Mouse (Mus musculus) CD8-positive naive resting alpha-beta T cell, adult 2 months (primary cell): ENCODE data around the gene Phf20.

ENCODE experiments used
- DNase-seq, 2 experiments: peaks; one replicate each; pipeline ENCODE4 v3.0.0; 2022; ENCODE audit warnings: low read depth in 2 of 2, low spot score in 2 of 2

Phf20 gene

DNA sequence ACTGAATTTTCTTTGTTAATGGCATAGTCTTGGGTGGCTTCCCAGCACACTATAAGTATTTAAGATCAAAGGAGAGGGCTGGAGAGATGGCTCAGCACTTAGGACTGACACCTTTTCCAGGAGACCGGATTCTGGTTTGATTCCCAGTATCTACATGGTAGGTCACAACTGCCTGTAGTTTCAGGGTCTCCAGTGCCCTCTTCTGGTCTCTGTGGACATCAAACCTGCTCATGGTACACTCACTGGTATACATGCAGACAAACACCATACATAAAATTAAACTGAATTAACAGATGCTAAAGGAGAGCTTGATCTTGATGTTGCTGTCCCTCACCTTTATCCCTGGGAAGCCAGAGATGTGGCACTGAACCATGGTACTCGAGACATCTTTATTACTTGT, 64.7 kb downstream of the Phf20 start:
- no peak for DNase-seq

DNA sequence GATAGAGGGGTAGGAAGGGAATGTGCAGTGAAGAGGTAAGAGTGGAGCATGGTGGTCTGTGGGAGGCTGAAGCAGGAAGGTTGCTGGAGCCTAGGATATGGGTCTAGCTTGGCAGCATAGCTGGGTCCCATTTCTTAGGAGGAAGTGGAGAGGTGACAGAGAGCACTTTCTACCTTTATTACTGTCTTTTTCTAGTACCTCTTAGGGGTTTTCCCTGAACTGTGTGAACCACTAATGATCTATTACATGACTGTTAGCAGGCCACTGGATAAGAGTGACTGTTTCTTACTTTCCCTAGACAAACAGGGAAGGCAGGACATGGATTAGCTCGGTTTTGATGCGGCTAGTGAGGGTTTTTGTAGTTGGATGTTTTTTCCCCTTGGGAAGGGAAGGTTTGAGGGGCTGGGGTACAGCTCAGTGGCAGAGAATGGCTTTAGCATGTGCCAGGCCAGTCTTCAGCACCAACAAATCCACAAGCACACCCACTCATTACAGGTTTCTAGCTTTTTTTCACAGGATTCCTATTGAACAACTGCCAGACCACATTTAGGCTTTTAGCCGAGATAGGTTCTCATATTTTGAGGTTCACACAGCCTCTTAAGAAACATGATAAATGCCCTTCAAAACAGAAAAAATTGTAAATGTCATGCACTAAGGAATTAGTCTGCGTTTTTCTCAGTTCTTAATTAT, 67.1 kb downstream of the Phf20 start:
- DNase-seq = no peak

DNA sequence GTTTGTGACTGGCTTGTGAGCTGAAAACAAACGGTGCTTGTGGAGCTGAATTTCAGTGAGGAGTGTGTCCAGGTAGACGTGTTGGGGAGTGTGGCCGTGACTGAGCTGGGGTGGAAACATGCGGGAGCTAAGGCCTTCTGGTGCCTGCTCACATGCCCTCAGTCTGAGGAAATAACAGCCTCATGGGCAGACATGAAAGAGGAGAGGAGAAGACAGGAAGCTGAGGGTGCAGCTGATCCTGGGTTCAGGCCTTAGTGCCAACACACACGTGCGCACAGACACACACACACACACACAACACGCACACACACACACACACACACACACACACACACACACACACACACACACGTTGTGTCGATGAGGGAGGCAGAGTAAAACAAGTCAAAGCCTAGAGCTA, 71.4 kb downstream of the Phf20 start:
- DNase-seq = peak; percentile 29 to 44

DNA sequence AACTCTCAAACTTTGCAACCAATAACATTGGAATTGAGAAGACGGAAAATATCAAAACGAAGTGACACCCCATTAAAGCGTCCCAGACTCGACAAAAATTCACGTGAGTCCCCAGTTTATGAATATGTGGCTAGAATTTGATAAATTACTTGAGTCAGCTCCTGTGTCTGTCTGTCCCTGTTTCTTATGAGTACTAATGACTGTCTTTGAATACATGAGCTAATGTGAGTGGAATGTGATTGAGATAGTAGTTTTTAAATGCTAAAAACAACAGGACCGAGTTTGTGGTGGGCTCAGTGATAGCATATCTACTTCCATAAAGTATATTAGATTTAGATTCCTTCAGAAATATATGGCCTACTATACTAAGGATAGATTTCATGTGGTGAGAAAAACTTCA, 76.3 kb downstream of the Phf20 start:
- DNase-seq = no peak

DNA sequence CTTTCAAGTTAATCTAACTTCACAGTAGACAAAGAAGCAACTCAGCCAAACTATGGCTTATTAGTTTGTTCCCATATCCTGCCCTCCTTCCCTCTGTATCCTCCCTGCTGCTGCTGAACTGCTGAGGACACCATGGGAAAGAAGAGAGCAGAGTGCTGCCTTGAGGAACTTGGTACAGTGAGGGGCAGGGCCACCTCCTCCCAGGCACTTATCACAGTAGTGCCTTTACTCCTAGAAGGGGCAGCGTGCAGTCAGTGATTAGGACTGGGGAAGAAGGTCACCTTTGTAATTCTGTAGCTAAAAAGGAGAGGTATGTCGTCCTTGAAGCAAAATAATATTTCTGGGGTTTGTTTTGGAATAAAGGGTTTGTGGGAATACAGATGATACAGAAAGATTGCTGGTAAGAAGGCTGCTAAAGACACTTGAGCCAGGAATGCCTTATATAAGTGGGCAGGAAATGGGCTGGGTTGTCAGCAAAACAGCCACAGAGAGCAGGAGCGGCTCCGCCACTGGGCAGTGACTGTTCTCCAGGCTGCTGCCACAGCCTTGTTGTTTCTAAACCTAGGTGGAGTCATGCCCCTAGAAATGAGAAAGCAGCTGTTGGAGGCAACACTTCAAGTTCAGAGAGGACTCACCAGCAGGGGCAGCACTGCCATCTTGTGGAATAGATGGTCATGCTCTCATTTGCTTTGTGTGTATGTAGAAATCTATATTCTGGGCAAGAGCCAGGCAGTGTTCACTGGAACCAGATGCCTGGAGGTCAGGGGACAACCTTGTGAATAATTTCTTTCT, 82.2 kb downstream of the Phf20 start:
- peak; percentile 81 to 90 for DNase-seq

DNA sequence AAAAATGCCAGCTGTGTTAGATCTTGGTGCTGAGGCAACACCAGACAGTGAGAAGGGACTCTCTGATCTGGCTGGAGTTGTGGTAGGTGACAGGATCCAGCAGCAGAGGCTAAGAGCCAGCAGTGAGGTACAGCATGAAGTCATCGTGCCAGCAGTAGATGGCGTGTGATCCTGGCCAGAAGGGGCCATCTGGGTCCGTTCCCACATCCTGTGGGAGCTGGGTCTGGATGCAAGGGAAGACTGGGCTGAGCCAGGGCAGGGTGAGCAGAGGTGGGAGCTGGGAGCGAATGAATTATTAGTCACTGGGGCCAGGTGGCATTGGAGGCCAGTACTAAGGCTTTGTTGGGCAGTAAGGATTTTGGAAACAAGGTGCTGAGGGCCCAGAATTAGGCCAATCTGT, 85.0 kb downstream of the Phf20 start:
- DNase-seq = no peak

DNA sequence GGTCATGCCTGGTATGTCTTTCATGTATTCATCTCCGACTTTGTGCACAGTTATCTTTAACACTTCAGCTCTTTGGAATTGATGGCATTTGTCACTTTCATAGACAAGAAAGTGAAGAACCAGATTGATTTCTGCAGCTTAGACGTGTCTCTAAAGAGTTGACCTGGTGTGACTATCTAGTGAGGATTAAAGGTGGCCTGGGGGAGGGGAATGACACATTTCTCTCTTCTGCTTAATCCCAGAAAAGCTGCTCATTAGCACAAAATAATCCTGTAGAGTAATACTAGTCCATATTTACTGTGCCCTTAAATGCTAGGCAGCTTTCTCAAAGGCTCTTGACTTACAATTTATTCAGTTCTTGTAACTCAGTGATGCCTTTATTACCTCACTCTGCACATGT, 88.9 kb downstream of the Phf20 start:
- DNase-seq = no peak

DNA sequence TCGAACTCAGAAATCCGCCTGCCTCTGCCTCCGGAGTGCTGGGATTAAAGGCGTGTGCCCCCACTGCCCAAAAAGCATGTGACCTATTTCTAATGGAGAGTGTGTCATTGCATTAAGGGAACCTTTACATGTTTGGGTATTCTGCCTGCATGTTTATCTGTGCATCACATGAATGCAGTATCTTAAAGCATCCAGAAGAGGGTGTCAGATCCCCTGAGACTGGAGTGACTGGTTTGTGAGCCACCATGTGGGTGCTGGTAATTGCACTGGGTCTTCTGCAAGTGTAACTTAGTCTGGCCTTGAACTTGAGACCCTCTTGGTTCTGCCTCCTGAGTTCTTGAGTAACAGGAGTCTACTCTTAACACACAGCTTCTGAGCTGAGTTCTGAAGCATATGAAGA, 90.5 kb downstream of the Phf20 start:
- no peak for DNase-seq

DNA sequence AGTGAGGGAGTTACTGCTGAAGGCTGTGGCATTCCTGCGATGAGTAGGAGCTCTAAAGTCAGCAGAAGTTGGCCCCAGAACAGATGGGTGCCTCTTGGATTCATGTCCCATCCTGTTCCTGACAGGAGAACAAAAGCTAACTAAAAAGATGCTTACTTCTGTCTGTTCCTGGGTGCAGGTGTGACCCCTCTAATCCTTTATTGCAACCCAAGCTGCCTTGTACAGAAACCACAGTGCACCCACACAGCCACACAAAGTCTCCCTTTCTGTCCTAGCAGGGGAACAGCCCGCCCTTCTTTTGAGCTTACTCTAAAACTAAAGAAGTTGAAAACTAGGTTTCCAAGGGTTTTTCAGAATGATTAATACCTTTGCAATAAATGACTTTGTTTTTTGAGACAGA, 92.0 kb downstream of the Phf20 start:
- no peak for DNase-seq

DNA sequence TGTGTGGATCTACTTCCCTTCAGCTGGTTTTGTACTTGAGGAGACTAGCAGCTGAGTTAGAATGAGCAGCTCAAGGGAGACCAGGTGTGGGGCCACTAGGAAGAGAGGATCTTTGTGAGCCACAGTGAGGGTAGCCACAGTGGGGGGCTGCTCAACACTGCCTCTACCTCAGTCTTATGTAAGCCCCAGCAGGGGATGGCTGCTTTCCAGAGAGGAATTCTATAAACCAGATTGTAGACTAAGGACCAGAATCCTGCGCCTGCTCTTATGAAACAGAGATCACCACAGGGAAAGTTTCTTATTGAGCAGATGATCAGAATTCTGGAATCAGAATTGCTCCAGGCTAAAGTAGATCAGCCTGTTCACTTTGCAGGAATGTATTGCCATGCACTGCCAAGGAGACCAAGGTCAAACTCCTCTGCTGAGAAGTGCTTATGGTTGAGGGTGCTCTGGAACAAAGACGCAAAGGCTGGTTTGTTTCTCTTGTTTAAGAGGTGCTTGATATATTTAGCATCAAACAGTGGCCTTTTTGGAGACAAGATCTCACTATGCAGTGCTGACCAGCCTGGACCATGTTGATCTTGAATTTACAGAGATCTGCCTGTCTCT, 93.4 kb downstream of the Phf20 start:
- DNase-seq = no peak

DNA sequence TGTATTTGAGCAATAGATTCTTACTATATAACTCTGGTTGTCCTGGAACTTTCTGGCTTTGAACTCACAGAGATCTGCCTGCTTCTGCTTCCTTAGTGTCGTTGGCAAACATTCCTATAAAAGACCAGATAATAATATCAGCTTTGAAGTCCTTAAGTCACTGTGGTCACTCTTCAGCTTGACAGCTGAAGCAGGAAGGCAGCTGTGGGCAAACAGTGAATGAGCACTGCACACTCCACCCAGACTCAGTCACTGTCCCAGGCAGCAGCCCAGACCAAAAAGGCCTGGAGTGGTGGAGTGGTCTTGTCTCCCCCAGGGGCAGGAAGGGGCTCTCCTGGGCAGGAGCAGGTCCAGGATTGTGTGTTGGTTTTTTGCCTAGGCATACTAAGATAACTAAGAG, 95.7 kb downstream of the Phf20 start:
- DNase-seq = no peak

DNA sequence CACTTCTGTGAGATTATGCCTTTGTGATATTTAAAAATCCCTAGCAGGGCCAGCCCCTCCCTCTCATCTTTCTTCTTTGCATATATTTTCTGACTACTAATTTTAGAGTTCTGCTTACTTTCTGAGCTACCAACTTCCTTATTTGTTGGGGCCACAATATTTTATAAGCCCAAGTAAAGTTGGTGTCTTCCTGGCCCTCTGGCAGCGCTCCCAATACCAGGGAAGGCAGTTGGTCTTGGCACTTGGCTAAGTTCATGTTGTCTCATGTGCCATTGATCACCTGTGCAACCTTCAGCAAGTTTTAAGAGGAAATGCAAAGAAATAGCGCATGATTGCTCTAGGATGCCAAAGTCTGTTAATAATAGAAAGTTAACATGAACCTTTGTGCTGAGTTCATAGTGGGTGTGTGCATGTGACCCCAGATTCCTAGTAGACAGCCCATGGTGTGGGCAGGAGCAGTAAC, 99.4 kb downstream of the Phf20 start:
- DNase-seq = no peak

DNA sequence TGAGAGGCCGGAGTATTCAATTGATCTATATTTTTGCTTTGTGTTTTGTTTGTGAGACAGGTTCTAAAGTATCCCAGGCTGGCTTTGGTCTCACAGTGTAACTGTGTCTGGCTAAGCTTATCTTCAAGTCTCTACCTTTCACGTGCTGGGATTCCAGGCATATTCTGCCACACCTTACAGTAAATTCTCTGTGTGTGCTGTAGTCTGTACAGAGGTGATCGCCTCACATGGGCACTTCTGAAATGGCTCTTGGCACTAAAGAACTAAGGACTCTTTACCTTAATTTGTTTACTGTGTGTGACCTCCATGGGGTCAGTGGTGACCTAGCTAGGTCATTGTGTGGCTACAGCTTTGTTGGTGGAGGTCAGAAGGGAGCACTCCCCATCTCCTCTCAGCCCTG, 99.9 kb downstream of the Phf20 start:
- no peak for DNase-seq

DNA sequence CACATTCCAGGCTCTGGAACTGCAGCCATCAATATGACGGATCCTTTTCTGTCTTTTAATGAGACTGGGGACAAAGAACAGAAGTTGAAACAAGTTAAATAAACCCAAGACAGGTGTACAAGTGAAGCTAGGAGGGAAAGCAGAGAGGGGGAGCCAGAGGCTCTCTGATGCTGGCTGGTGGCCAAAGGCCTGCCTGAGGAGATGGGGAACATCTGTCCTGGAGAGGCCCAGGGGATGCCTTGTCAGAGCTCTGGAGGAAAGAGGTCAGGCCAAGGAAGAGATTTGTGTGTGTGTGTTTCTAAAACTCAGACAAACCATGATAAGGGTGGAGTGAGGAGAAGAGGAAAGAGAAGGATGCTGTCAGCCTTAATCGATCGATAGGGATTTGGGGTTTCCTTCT, 101.4 kb downstream of the Phf20 start:
- DNase-seq = no peak

DNA sequence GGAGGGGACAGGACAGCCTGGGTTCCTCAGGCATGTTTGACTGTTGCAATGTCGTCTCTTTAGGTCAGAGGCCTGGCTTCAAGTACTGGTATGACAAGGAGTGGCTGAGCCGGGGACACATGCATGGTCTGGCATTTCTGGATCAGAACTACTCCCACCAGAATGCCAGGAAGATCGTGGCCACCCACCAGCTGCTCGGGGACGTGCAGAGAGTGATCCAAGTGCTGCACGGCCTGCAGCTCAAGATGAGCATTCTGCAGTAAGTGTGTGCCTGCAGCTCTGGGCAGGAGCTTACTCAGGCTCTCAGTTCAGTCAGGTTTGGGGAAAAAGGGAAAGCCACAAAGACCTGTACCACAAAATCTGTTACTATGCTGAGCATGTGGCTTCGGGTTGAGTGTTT, 102.2 kb downstream of the Phf20 start:
- DNase-seq = no peak

DNA sequence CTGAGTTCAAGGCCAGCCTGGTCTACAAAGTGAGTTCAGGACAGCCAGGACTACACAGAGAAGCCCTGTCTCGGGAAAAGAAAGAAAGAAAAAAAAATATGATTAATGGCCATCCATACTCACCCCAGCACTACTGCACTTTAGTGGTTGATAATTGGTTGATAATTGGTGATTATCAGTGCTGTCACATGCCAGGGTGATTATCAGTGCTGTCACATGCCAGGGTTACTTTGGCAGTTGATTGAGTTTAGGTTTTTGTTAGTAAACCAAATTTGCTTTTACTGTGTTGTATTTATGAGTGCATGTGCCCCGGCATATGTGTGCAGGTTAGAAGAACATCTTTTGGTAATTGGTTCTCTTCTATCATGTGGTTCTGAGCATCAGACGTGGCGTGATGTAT, 105.8 kb downstream of the Phf20 start:
- no peak for DNase-seq

DNA sequence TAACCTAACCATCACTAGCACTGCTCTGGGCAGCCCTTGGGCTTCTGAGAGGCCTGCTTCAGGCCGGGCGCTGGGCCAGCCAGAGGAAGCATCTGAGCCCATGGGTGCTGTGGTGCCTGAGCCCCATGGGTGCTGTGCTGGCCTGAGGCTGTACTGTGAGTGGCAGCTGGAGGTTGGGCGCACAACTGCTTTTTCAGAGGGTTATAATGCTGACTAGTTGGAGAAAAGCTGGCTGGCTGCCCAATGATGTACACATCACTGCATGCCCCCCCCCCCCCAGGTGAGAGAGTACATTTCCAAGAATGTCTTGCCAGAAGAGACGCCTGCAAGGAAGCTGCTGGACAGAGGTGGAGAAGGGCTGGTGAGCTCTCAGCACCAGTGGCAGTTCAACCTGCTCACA, 108.1 kb downstream of the Phf20 start:
- DNase-seq = no peak

DNA sequence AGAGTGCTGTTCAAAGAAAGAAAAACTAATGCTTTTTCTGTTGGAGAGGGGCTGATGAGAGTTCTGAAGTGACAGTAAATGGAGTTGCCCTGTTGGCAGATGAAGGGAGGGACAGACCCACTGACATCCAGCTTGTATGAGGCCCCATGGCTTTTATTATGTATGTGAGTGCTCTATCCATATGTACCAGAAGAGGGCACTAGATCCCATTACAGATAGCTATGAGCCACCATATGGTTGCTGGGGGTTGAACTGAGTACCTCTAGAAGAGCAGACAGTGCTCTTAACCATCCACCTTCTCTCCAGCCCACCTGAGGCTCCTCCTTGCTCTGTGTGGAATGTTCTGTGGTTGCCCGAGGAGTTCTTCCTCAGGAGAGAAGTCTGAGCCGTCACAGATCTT, 109.6 kb downstream of the Phf20 start:
- peak; percentile 9 to 29 for DNase-seq

DNA sequence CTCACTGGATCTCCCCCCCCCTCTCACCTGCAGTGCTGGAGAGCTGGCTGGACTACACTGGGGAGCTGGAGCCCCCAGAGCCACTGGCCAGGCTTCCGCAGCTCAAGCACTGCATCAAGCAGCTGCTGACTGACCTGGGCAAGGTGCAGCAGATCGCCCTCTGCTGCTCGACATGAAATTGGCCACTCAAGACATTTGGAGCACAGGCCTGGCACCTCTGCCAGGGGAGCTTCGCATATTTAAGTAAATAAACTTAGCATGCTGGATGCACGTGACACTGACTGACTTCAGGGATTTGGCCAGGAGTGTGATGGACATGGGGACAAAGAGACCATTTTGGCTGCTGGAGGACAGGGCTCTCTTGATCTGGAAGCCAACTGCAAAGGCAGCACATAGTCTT, 111.0 kb downstream of the Phf20 start:
- no peak for DNase-seq

DNA sequence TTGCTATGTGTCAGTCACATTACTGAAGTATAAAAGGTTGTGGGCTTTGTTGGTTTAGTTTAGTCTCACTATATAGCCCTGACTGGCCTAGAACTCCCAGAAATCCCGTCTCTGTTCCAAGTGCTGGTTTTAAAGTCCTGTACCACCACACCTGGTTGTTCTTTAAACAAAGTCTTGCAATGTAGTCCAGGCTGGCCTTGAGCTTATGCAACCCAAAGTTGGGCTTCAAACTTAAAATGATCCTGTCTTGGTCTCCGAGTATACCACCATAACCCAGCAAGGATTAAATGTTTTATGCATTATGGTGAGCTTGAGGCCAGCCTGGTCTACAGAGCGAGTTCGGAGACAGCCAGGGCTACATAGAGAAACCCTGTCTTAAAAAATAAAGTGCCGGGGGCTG, 113.7 kb downstream of the Phf20 start:
- DNase-seq = no peak

DNA sequence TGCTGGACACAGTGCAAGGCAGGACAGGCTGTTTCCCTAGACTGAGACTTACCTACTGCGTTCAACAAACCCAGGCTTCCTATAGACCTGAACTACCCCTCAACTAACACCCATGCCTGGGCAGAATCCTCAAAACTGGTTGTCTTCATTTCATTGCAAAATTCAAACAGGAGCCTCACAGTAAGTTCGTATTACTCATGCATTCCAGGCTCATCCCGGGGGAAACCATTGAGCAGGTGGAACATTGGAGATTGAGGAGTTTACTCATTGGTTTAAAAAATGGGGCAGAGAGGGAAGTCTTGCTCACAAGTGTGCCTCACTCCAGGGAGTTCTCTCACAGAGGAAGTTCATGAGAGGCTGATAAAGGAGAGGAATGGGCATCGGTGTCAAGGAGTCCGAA, 114.2 kb downstream of the Phf20 start:
- DNase-seq = no peak

DNA sequence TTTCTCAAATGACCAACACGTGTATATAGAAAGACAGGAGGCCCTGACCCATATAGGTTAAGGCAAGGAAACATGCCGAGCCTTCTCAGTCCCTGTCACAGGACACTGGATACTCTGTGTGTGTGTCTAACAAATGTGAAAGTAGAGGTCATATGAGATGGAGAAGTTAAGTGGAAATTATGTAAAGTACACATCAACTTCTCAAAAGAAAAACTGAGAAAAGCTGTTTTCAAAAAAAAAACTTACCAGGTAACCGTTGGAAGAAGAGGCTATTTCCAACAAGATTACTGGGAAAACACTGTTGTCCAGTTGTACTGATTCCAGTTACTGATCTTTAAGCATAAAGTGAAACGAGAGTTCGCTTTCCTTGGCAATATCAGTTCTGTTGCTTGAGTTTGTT, 114.7 kb downstream of the Phf20 start:
- DNase-seq = no peak
